ENCODE assay signal across 35 mouse cellular contexts in genomic region chr7:145155666-145156065, GRCm38 (mm10). TPM values are rescaled to one million over a fixed set of nuclear protein-coding genes. Genes with fewer than 3 reads are reported as not detected.
A peak's percentile ranks its signal among the peaks of the same experiment; 100 is the strongest.
DNase-seq lines count a peak whose midpoint lies in the region; ATAC-seq and TF ChIP-seq lines count a peak whose summit lies in the region.
"Had no signal": no experiment of that assay in that cellular context is flagged by ENCODE, and none has a peak within 500 bp of the region (broad histone marks: within the 10 kb centered on the region; RNA-seq: fewer than 3 reads in every experiment).

No protein-coding gene starts in this region.

- H3K9ac ChIP-seq in embryonic facial prominence, embryonic 12.5 days: no peak overlapping the region
- H3K9ac ChIP-seq in kidney, postnatal 0 days (ENCODE audit: low read depth, low read length): no peak overlapping the region
- H3K9ac ChIP-seq: hindbrain, embryonic 15.5 days; liver, embryonic 15.5 days; lung, embryonic 14.5 days; midbrain, embryonic 15.5 days had no signal

- H3K27ac ChIP-seq in embryonic facial prominence, embryonic 12.5 days: peak overlapping the region; percentile 52; the same call in 1 of the 2 replicates
- H3K27ac ChIP-seq in embryonic facial prominence, embryonic 10.5 days (replicated peaks): no peak overlapping the region
- H3K27ac ChIP-seq in kidney, postnatal 0 days: no peak overlapping the region
- H3K27ac ChIP-seq: gastrocnemius, adult 2 months; hindbrain, embryonic 15.5 days; liver, embryonic 15.5 days; midbrain, embryonic 15.5 days had no signal

- TF ChIP-seq CTCF in kidney, postnatal 0 days (IDR thresholded peaks at IDR 0.05; ENCODE audit: low read depth): no peak

- WGBS in embryonic facial prominence, embryonic 12.5 days: 65% methylated on average over 4 of the region's 4 CpGs
- 78% methylated on average over 4 of the region's 4 CpGs for WGBS in embryonic facial prominence, embryonic 10.5 days
- 70% methylated on average over 4 of the region's 4 CpGs for WGBS in kidney, postnatal 0 days

- no peaks in the 10 kb centered on the region for H3K27me3 ChIP-seq in embryonic facial prominence, embryonic 12.5 days
- 0 out of 2 replicates have a peak, but pooled peaks cover 7% of the 10 kb centered on the region for H3K27me3 ChIP-seq in embryonic facial prominence, embryonic 10.5 days (replicated peaks; ENCODE audit: low read depth, poor library complexity, severe bottlenecking)
- H3K27me3 ChIP-seq in kidney, postnatal 0 days (ENCODE audit: insufficient read depth, low read length): no peaks in the 10 kb centered on the region
- H3K27me3 ChIP-seq: hindbrain, embryonic 15.5 days; liver, embryonic 15.5 days; midbrain, embryonic 15.5 days had no signal

- DNase-seq in embryonic facial prominence, embryonic 10.5 days (ENCODE audit: low spot score): no peak
- peak; percentile 62 for DNase-seq in kidney, postnatal 0 days (ENCODE audit: low spot score)
- no peak for DNase-seq in kidney, postnatal 25 days
- DNase-seq in layer of hippocampus, postnatal 14 days (ENCODE audit: low spot score in 2 of 2): peak; percentile 21 to 24
- no peak for DNase-seq in heart, postnatal 14 days
- no peak for DNase-seq in frontal cortex, adult 2 months (ENCODE audit: extremely low spot score in 1 of 2, low spot score in 1 of 2)
- DNase-seq: adrenal gland, adult 2 months; adrenal gland, postnatal 36 days; cerebellum, adult 2 months; cerebellum, postnatal 14 days; gastrocnemius, adult 2 months; gastrocnemius, postnatal 36 days; heart, adult 18-20 months; heart, postnatal 4 days; kidney, adult 11 months; lung, embryonic 14.5 days; lung, postnatal 14 days; right cerebral cortex, postnatal 4 days; thymus, adult 2 months; thymus, postnatal 36 days had no signal

- H3K9me3 ChIP-seq in embryonic facial prominence, embryonic 12.5 days: no peaks in the 10 kb centered on the region
- no peaks in the 10 kb centered on the region for H3K9me3 ChIP-seq in embryonic facial prominence, embryonic 10.5 days
- no peaks in the 10 kb centered on the region for H3K9me3 ChIP-seq in kidney, postnatal 0 days (replicated peaks; ENCODE audit: low read length)
- H3K9me3 ChIP-seq: hindbrain, embryonic 15.5 days; liver, embryonic 15.5 days; midbrain, embryonic 10.5 days; midbrain, embryonic 15.5 days had no signal

- intact Hi-C loops in heart, postnatal 14 days (cut with DNase I): no loop called here

- no peak overlapping the region for H3K4me2 ChIP-seq in embryonic facial prominence, embryonic 12.5 days (replicated peaks)
- no peak overlapping the region for H3K4me2 ChIP-seq in kidney, postnatal 0 days (ENCODE audit: low read length)
- H3K4me2 ChIP-seq: heart, embryonic 11.5 days; hindbrain, embryonic 15.5 days; liver, embryonic 15.5 days; lung, embryonic 14.5 days; midbrain, embryonic 15.5 days had no signal

- no peak for ATAC-seq in embryonic facial prominence, embryonic 12.5 days (ENCODE audit: insufficient number of reproducible peaks, insufficient read depth, low FRiP score, low TSS enrichment)
- ATAC-seq in kidney, postnatal 0 days (replicated peaks; ENCODE audit: low FRiP score, low read depth): no peak
- ATAC-seq: activated CD4-positive, CD25-positive, alpha-beta regulatory T cell, adult 4 months; forebrain, embryonic 14.5 days; inflammation-experienced regulatory T-cells, adult 6 months; midbrain, embryonic 15.5 days had no signal

- no peaks in the 10 kb centered on the region for H3K36me3 ChIP-seq in embryonic facial prominence, embryonic 12.5 days
- no peaks in the 10 kb centered on the region for H3K36me3 ChIP-seq in embryonic facial prominence, embryonic 10.5 days (replicated peaks)
- H3K36me3 ChIP-seq in kidney, postnatal 0 days (ENCODE audit: insufficient read depth, low read length): no peaks in the 10 kb centered on the region
- H3K36me3 ChIP-seq: hindbrain, embryonic 15.5 days; liver, embryonic 15.5 days; midbrain, embryonic 10.5 days; midbrain, embryonic 15.5 days had no signal

- H3K4me1 ChIP-seq in embryonic facial prominence, embryonic 12.5 days: peaks cover 17% of the 10 kb centered on the region
- H3K4me1 ChIP-seq in embryonic facial prominence, embryonic 10.5 days: peaks cover 27% of the 10 kb centered on the region
- H3K4me1 ChIP-seq in kidney, postnatal 0 days (replicated peaks; ENCODE audit: insufficient read depth, low read length): peaks cover 17% of the 10 kb centered on the region; the same call in 1 of the 2 replicates
- H3K4me1 ChIP-seq: liver, embryonic 15.5 days; midbrain, embryonic 15.5 days had no signal

- no peak overlapping the region for H3K4me3 ChIP-seq in embryonic facial prominence, embryonic 12.5 days
- no peak overlapping the region for H3K4me3 ChIP-seq in embryonic facial prominence, embryonic 10.5 days
- H3K4me3 ChIP-seq in kidney, postnatal 0 days (replicated peaks; ENCODE audit: low read depth, low read length): no peak overlapping the region
- H3K4me3 ChIP-seq: gastrocnemius, adult 2 months; hindbrain, embryonic 15.5 days; liver, embryonic 15.5 days; midbrain, embryonic 10.5 days; midbrain, embryonic 15.5 days had no signal

RNA-seq across cellular contexts. Expression of gene 1810010D01Rik, which starts 52.3 kb away (rescaled TPM):
- 0.89 TPM in 1 of 2 replicates, not detected in the other for polyA plus RNA-seq in embryonic facial prominence, embryonic 12.5 days (2016; fragmentation: Nextera tagmentation; extraction: Ambion mirVana)
- polyA plus RNA-seq in embryonic facial prominence, embryonic 10.5 days (2016; fragmentation: Nextera tagmentation; extraction: Ambion mirVana): 0.72 TPM in 1 of 2 replicates, not detected in the other
- not detected in 2 replicates for polyA plus RNA-seq in kidney, postnatal 0 days (2015; fragmentation: Nextera tagmentation; extraction: Ambion mirVana)
- total RNA-seq in layer of hippocampus, postnatal 14 days (2021): not detected
- total RNA-seq in heart, postnatal 14 days (2021): under 1 TPM in 1 of 2 experiments, not detected in 1; 0.43 TPM
- 2.1 and 2.7 TPM in 2 replicates for polyA plus RNA-seq in frontal cortex, adult 2 months (2012; rRNA removed)
- total RNA-seq: CH12.LX; gastrocnemius, postnatal 36 days; liver, adult 2 months had no signal
- polyA plus RNA-seq: activated CD4-positive, CD25-positive, alpha-beta regulatory T cell, adult 4 months; C2C12; forebrain, embryonic 14.5 days; heart, embryonic 11.5 days; heart, embryonic 16.5 days; hindbrain, embryonic 15.5 days; inflammation-experienced regulatory T-cells, adult 6 months; limb, embryonic 11.5 days; midbrain, embryonic 15.5 days; neural tube, embryonic 11.5 days had no signal

Comparison
In these comparisons a context has a peak if more than half of its experiments do, and no peak if none do; other contexts are left out.
1. DNase-seq: peak in kidney, postnatal 0 days (single experiment) and layer of hippocampus, postnatal 14 days (2 of 2); none in embryonic facial prominence, embryonic 10.5 days (single experiment), kidney, postnatal 25 days (0 of 2), heart, postnatal 14 days (0 of 2) and frontal cortex, adult 2 months (0 of 2).